9 mouse cellular contexts compared by ENCODE assay signal in the genomic region with DNA sequence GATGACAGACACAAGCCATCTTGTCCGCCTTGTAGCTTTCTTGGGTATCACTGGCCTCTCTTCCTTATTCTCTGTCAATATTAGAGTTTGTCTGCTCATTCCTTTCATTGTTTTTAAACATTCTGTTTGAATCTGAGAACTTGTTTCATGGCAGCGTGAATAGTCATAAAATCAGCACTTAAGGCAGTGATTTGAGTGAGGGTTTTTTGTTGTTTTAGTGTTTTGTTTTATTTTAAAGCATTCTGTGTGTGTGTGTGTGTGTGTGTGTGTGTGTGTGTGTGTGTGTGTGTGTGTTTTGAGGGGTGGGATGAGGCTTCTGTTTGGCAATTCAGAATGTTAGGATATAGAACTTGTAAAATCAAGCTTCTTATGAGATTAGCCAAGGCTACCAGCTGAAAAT. TPM values are rescaled to one million over a fixed set of nuclear protein-coding genes. Genes with fewer than 3 reads are reported as not detected.
DNase-seq lines count a peak whose midpoint lies in the region; ATAC-seq lines count a peak whose summit lies in the region.
"Had no signal": no experiment of that assay in that cellular context is flagged by ENCODE, and none has a peak within 500 bp of the region (broad histone marks: within the 10 kb centered on the region; RNA-seq: fewer than 3 reads in every experiment).

No protein-coding gene starts in this region.

- 0 out of 2 replicates have a peak overlapping the region, but pooled peaks have one; percentile 61 for H3K9ac ChIP-seq in lung, embryonic 15.5 days
- no peak overlapping the region for H3K9ac ChIP-seq in intestine, embryonic 16.5 days (ENCODE audit: low read depth, low read length)
- H3K9ac ChIP-seq in neural tube, embryonic 14.5 days (replicated peaks; ENCODE audit: low read depth, low read length): no peak overlapping the region

- H3K27me3 ChIP-seq in erythroblast, embryonic 14.5 days (ENCODE audit: control insufficient read depth): no peaks in the 10 kb centered on the region
- H3K27me3 ChIP-seq in lung, embryonic 15.5 days: no peaks in the 10 kb centered on the region
- H3K27me3 ChIP-seq in intestine, embryonic 16.5 days (replicated peaks; ENCODE audit: control insufficient read depth, insufficient read depth, low read length): no peaks in the 10 kb centered on the region
- H3K27me3 ChIP-seq in neural tube, embryonic 14.5 days (ENCODE audit: control insufficient read depth, insufficient read depth, low read length): no peaks in the 10 kb centered on the region

- H3K4me2 ChIP-seq in lung, embryonic 15.5 days: peak overlapping the region; percentile 89
- peak overlapping the region; percentile 87 for H3K4me2 ChIP-seq in intestine, embryonic 16.5 days (ENCODE audit: low read depth, low read length)
- H3K4me2 ChIP-seq in neural tube, embryonic 14.5 days (ENCODE audit: low read depth, low read length): peak overlapping the region; percentile 86; the same call in 1 of the 2 replicates

- ATAC-seq in erythroblast, adult 5-6 weeks (replicated peaks; ENCODE audit: low FRiP score, poor library complexity, severe bottlenecking): no peak
- ATAC-seq in lung, embryonic 15.5 days (ENCODE audit: borderline replicate concordance, extremely low read depth, low FRiP score, low TSS enrichment): no peak
- ATAC-seq in intestine, embryonic 16.5 days: no peak
- no peak for ATAC-seq in neural tube, embryonic 14.5 days (ENCODE audit: low read depth)

- H3K36me3 ChIP-seq in erythroblast, embryonic 14.5 days (ENCODE audit: control insufficient read depth): peaks cover 3% of the 10 kb centered on the region
- no peaks in the 10 kb centered on the region for H3K36me3 ChIP-seq in lung, embryonic 15.5 days
- H3K36me3 ChIP-seq in intestine, embryonic 16.5 days (ENCODE audit: control insufficient read depth, insufficient read depth, low read length): no peaks in the 10 kb centered on the region
- no peaks in the 10 kb centered on the region for H3K36me3 ChIP-seq in neural tube, embryonic 14.5 days (ENCODE audit: control insufficient read depth, insufficient read depth, low read length)

- no peak overlapping the region for H3K27ac ChIP-seq in lung, embryonic 15.5 days
- H3K27ac ChIP-seq in intestine, embryonic 16.5 days (ENCODE audit: low read length): no peak overlapping the region
- no peak overlapping the region for H3K27ac ChIP-seq in neural tube, embryonic 14.5 days (ENCODE audit: low read depth, low read length)

- no peak for DNase-seq in lung, postnatal 25 days (ENCODE audit: low spot score)
- DNase-seq in frontal cortex, postnatal 25 days (ENCODE audit: low spot score in 2 of 2): no peak
- no peak for DNase-seq in spleen, postnatal 10 days (ENCODE audit: low spot score in 2 of 2)

- H3K9me3 ChIP-seq in erythroblast, embryonic 14.5 days (ENCODE audit: control insufficient read depth, low read length): no peaks in the 10 kb centered on the region
- no peaks in the 10 kb centered on the region for H3K9me3 ChIP-seq in lung, embryonic 15.5 days
- no peaks in the 10 kb centered on the region for H3K9me3 ChIP-seq in intestine, embryonic 16.5 days (ENCODE audit: control insufficient read depth, low read length)
- H3K9me3 ChIP-seq in neural tube, embryonic 14.5 days (ENCODE audit: control insufficient read depth, low read length): no peaks in the 10 kb centered on the region

- 81% methylated on average over 2 of the region's 2 CpGs for WGBS in lung, embryonic 15.5 days
- WGBS in intestine, embryonic 16.5 days: 67% methylated on average over 2 of the region's 2 CpGs
- whole genome bisulfite sequencing in neural tube, embryonic 14.5 days: 83% methylated on average over 2 of the region's 2 CpGs

- H3K4me3 ChIP-seq in erythroblast, embryonic 14.5 days (replicated peaks): peak overlapping the region; percentile 86
- H3K4me3 ChIP-seq in lung, embryonic 15.5 days: peak overlapping the region; percentile 76; the same call in 1 of the 2 replicates
- no peak overlapping the region; the same call in 1 of the 2 replicates for H3K4me3 ChIP-seq in intestine, embryonic 16.5 days (ENCODE audit: low read length)
- no peak overlapping the region for H3K4me3 ChIP-seq in neural tube, embryonic 14.5 days (ENCODE audit: low read depth, low read length)

- H3K4me1 ChIP-seq in erythroblast, embryonic 14.5 days (ENCODE audit: control insufficient read depth): peaks cover 67% of the 10 kb centered on the region
- H3K4me1 ChIP-seq in lung, embryonic 15.5 days: peaks cover 10% of the 10 kb centered on the region
- H3K4me1 ChIP-seq in intestine, embryonic 16.5 days (ENCODE audit: control insufficient read depth, insufficient read depth, low read length): peaks cover 4% of the 10 kb centered on the region; the same call in 1 of the 2 replicates
- no peaks in the 10 kb centered on the region for H3K4me1 ChIP-seq in neural tube, embryonic 14.5 days (ENCODE audit: control insufficient read depth, insufficient read depth, low read length)

RNA-seq across cellular contexts. Expression of gene Pla2g12a, which starts 1.5 kb away (rescaled TPM):
- 4.0 and 4.1 TPM in 2 replicates for polyA plus RNA-seq in erythroblast, embryonic 14.5 days (2012)
- 16.1 and 29.0 TPM in 2 replicates for total RNA-seq in erythroblast, adult 5-6 weeks (2015; ENCODE audit: low replicate concordance)
- 25.8 and 27.9 TPM in 2 replicates for total RNA-seq in erythroblast, adult 5-6 weeks (2017; ENCODE audit: low replicate concordance)
- 38.7 and 39.1 TPM in 2 replicates for polyA plus RNA-seq in lung, embryonic 15.5 days (2015; fragmentation: Nextera tagmentation; extraction: Ambion mirVana)
- polyA plus RNA-seq in intestine, embryonic 16.5 days (2015; fragmentation: Nextera tagmentation; extraction: Ambion mirVana): 47.5 and 62.4 TPM in 2 replicates
- 36.4 and 43.0 TPM in 2 replicates for polyA plus RNA-seq in neural tube, embryonic 14.5 days (2014; fragmentation: Nextera tagmentation; extraction: Ambion mirVana)

RNA-seq across cellular contexts. Expression of gene Casp6, which starts 21.3 kb away (rescaled TPM):
- 0.47 and 0.62 TPM in 2 replicates for polyA plus RNA-seq in erythroblast, embryonic 14.5 days (2012)
- 4.6 and 20.6 TPM in 2 replicates for total RNA-seq in erythroblast, adult 5-6 weeks (2015; ENCODE audit: low replicate concordance)
- 3.6 and 6.9 TPM in 2 replicates for total RNA-seq in erythroblast, adult 5-6 weeks (2017; ENCODE audit: low replicate concordance)
- polyA plus RNA-seq in lung, embryonic 15.5 days (2015; fragmentation: Nextera tagmentation; extraction: Ambion mirVana): 81.2 and 87.4 TPM in 2 replicates
- polyA plus RNA-seq in intestine, embryonic 16.5 days (2015; fragmentation: Nextera tagmentation; extraction: Ambion mirVana): 179 and 183 TPM in 2 replicates
- 20.4 and 24.2 TPM in 2 replicates for polyA plus RNA-seq in neural tube, embryonic 14.5 days (2014; fragmentation: Nextera tagmentation; extraction: Ambion mirVana)

RNA-seq across cellular contexts. Expression of gene Cfi, which starts 44.2 kb away (rescaled TPM):
- 0.02 TPM in 1 of 2 replicates, not detected in the other for polyA plus RNA-seq in erythroblast, embryonic 14.5 days (2012)
- total RNA-seq in erythroblast, adult 5-6 weeks (2015; ENCODE audit: low replicate concordance): not detected in 2 replicates
- total RNA-seq in erythroblast, adult 5-6 weeks (2017; ENCODE audit: low replicate concordance): not detected in 2 replicates
- 19.8 and 22.2 TPM in 2 replicates for polyA plus RNA-seq in lung, embryonic 15.5 days (2015; fragmentation: Nextera tagmentation; extraction: Ambion mirVana)
- polyA plus RNA-seq in intestine, embryonic 16.5 days (2015; fragmentation: Nextera tagmentation; extraction: Ambion mirVana): 77.7 and 82.8 TPM in 2 replicates
- polyA plus RNA-seq in neural tube, embryonic 14.5 days (2014; fragmentation: Nextera tagmentation; extraction: Ambion mirVana): 0.16 and 0.33 TPM in 2 replicates
- total RNA-seq: megakaryocyte progenitor cell, adult 5-6 weeks had no signal

RNA-seq across cellular contexts. Expression of gene Gar1, which starts 48.7 kb away (rescaled TPM):
- 2.4 and 3.4 TPM in 2 replicates for polyA plus RNA-seq in erythroblast, embryonic 14.5 days (2012)
- 14.4 and 15.3 TPM in 2 replicates for total RNA-seq in erythroblast, adult 5-6 weeks (2015; ENCODE audit: low replicate concordance)
- total RNA-seq in erythroblast, adult 5-6 weeks (2017; ENCODE audit: low replicate concordance): 12.7 and 14.8 TPM in 2 replicates
- 82.9 and 92.0 TPM in 2 replicates for polyA plus RNA-seq in lung, embryonic 15.5 days (2015; fragmentation: Nextera tagmentation; extraction: Ambion mirVana)
- 50.5 and 56.0 TPM in 2 replicates for polyA plus RNA-seq in intestine, embryonic 16.5 days (2015; fragmentation: Nextera tagmentation; extraction: Ambion mirVana)
- polyA plus RNA-seq in neural tube, embryonic 14.5 days (2014; fragmentation: Nextera tagmentation; extraction: Ambion mirVana): 16.4 and 20.2 TPM in 2 replicates

RNA-seq across cellular contexts. Expression of gene Rrh, which starts 57.5 kb away (rescaled TPM):
- polyA plus RNA-seq in erythroblast, embryonic 14.5 days (2012): 0.02 TPM in 1 of 2 replicates, not detected in the other
- not detected in 2 replicates for total RNA-seq in erythroblast, adult 5-6 weeks (2015; ENCODE audit: low replicate concordance)
- not detected in 2 replicates for total RNA-seq in erythroblast, adult 5-6 weeks (2017; ENCODE audit: low replicate concordance)
- polyA plus RNA-seq in lung, embryonic 15.5 days (2015; fragmentation: Nextera tagmentation; extraction: Ambion mirVana): 0.15 TPM in 1 of 2 replicates, not detected in the other
- polyA plus RNA-seq in intestine, embryonic 16.5 days (2015; fragmentation: Nextera tagmentation; extraction: Ambion mirVana): 0.16 and 0.21 TPM in 2 replicates
- polyA plus RNA-seq in neural tube, embryonic 14.5 days (2014; fragmentation: Nextera tagmentation; extraction: Ambion mirVana): 0.09 and 0.30 TPM in 2 replicates

Comparison
In these comparisons a context has a peak if more than half of its experiments do, and no peak if none do; other contexts are left out.
1. H3K4me3 ChIP-seq: peak in erythroblast, embryonic 14.5 days (single experiment) and lung, embryonic 15.5 days (single experiment); none in intestine, embryonic 16.5 days (single experiment) and neural tube, embryonic 14.5 days (single experiment).
2. RNA of gene Casp6, which starts 21.3 kb away (polyA plus RNA-seq): 179 to 183 TPM in intestine, embryonic 16.5 days, 81.2 to 87.4 TPM in lung, embryonic 15.5 days and 20.4 to 24.2 TPM in neural tube, embryonic 14.5 days; 0.47 to 0.62 TPM in erythroblast, embryonic 14.5 days; every median in the first group is over 10 times any median in the second.
3. RNA of gene Cfi, which starts 44.2 kb away (polyA plus RNA-seq): 77.7 to 82.8 TPM in intestine, embryonic 16.5 days and 19.8 to 22.2 TPM in lung, embryonic 15.5 days; 0.16 to 0.33 TPM in neural tube, embryonic 14.5 days and 0.02 TPM in erythroblast, embryonic 14.5 days; every median in the first group is over 10 times any median in the second.
4. Peak in every context shown above with its lines, with median percentiles within 50 percentile points of each other: H3K4me2 ChIP-seq.